Mouse (Mus musculus): Measurements from ENCODE around the gene Nup210l. TPM values are rescaled to one million over a fixed set of nuclear protein-coding genes. Genes with fewer than 3 reads are reported as not detected.

Nup210l gene
- total RNA-seq, 2 experiments from 2014 or later: 0.27 to 0.46 TPM

DNA sequence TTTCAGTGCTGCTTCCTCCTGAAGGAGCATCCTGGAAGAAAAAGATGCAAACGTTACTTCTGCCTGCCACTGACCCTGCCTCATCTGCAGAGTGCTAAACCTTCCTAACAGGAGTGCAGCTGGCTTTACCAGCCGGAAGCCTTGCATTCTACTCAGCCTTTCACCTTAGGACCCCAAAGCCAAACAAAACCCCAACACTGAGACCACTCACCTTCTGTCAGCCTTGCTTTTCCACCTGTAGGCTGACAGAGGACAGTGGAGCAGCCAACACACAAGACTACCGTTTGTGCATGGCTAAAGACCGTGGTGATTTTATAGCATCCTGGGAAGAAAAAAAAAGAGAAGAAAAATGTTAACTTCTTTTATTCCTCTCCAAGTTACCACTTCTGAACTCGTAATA, 108.8 kb downstream of the Nup210l start:
- no peak for DNase-seq (ENCODE audit: low spot score in 2 of 2)
- intact Hi-C loops (cut with DNase I): no loop called here

DNA sequence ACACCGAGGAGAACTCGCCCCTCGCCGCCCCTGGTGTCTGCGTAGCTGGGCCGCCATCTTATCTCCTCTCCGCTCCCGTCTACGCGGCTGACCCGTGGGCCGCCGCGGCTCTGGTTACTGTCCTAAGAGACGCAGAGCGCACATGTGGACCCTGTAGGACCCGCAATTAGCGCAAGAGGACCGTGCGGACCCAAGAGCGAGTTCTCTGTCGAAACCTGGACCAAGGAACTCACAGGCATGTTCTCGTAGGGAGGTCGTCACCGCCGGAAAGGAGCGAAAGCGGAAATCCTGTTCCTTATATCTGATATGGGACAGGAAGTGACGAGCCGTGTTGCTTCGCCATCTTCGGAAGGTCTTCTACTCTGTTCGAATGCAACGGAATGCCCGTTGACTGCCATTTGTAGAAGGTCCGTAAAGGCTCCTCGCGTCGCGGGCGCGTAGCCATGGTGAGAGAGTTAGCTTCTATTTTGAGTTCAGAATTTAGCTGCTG, 109.5 kb downstream of the Nup210l start, which contains the start of the genes Rps27 and Rab13:
Rps27 (minus strand) TSS at position 275 of the 490 bp plus-strand sequence.
Rab13 (plus strand) TSS at position 319 of the 490 bp plus-strand sequence.
- peak; percentile 93 to 97 for DNase-seq (ENCODE audit: low spot score in 2 of 2)
- intact Hi-C loops (cut with DNase I): no loop called here

DNA sequence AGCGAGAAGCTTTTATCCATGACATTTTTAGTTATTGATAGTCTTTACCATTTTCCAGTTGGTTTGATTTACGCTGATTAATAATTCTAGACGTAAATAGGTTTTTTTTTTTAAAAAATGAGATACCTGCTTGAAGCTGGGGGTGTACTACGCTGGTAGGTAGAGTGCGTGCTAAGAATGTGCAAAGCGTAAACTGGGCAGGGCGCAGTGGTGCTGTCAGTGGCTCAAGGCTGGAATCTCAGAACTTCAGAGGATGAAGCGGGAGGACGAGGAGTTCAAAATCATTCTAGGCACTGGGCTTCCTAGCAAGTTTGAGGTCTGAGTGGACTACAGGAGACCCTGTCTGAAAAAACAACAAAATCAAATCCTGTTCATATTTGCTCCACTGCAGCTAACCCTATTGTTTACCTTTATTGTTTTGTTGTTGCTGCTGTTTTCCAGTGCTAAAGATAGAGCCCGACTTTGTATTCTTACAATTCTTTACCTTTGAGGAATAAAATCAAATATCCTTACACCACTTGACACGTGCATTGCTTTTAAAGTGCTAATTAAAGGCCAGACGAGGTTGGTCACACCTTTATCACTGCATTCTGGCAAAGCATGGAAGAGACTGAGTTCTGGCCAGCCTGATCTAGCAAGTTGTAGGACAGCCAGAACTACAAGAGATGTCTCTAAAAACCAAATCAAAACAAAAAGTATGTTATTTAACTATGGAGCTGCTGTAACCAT, 110.2 kb downstream of the Nup210l start:
- intact Hi-C loops (cut with DNase I): no loop called here
- DNase-seq (ENCODE audit: low spot score in 2 of 2): peak; percentile 15 to 35

DNA sequence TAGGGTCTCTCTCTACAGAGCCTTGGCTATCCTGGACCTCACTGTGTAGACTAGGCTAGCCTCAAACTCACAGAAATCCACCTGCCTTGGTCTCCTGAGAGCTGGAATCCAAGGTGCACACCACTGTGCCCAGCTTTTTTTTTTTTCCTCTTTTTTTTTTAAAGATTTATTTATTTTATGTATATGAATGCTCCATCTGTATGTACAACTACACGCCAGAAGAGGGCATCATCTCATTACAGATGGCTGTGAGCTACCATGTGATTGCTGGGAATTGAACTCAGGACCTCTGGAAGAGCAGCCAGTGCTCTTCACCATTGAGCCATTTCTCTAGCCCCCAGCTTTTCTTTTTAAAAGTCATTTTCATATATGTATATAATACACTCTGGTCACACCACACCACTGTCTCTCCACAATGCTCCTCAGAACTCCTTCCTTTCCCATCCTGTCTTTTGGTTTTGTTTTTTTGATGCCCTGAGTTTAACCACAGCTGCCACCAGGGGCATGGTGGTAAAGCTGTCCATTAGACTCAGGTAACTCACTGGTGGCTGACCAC, 112.0 kb downstream of the Nup210l start:
- intact Hi-C loops (cut with DNase I): no loop called here
- no peak for DNase-seq (ENCODE audit: low spot score in 2 of 2)

DNA sequence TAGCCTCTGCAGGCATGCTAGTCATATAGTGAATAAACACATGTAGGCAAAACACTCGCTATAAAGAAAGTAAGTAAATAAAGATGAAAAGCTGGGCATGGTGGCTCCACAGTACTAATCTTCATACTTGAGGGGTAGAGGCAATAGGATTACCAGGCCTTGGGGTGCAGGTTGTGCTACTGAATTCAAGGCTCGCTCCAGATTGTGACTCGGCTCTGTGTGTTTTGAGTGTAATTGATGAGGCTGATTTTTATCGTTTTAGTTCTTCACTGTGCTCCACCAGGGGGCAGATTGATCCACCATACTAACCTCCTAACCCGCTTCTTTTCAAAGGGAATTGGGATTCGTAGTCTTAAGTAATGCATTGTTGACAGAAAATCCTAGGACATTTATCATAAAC, 116.2 kb downstream of the Nup210l start:
- intact Hi-C loops (cut with DNase I): no loop called here
- peak; percentile 48 to 51 for DNase-seq (ENCODE audit: low spot score in 2 of 2)

DNA sequence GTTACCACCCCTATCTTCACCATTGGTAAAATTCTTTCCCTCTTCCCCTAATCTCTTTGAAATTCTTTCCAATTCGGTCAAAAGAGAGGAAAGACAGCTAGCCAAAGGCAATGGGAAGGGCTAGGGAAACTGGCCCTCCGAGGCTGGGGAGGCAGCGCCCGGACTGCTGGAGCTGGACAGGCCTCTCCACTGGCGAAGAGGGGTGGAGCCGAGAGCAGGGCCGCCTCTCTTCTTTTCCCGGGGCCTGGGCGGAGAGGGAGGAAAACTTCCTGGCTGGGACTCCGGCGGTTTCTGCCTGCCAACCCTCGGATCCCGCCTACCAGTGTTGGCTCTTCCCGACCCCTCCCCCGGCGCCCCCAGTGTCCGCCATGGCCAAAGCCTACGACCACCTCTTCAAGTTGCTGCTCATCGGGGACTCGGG, 116.6 kb downstream of the Nup210l start:
- intact Hi-C loops (cut with DNase I): no loop called here
- peak; percentile 8 to 26 for DNase-seq (ENCODE audit: low spot score in 2 of 2)

DNA sequence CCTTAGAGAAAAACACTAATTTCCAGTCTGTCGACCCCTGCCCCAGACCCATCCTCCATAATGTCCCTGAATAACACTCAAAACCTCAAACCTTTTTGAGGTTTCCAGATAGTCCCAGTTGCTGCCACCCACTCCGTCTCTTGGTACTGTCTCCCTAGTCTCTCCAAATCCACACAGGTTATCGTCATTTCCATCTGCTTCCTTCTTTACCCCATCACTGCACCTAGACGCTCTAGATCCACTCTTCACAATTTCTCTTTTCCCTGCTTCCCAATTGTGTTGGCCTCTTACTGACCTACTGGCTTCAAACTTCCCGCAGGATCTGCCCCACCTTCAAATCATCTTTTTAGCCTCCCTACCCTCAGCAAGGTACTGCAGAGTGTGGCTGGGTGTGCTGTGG, 117.2 kb downstream of the Nup210l start:
- intact Hi-C loops (cut with DNase I): no loop called here
- no peak for DNase-seq (ENCODE audit: low spot score in 2 of 2)

DNA sequence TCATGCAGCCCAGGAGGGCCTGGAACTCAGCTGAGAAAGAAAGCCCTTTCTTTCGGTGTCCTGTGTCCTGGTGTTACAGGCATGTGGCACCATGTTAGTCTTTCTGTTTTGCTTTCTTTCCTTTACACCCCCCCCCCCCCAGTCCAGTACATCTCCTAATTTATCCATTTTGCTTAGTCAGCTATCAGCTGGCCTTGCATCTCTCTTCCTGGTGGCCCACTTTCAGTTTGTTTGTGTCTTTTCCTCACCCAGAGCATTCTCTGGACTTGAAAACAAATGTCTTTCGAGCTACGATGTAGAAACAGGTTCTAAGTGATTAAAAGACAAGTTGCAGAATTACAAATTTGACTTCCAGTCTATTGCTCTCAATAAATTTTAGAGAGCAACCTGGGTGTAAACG, 118.5 kb downstream of the Nup210l start:
- DNase-seq (ENCODE audit: low spot score in 2 of 2): no peak
- intact Hi-C loops (cut with DNase I): no loop called here

DNA sequence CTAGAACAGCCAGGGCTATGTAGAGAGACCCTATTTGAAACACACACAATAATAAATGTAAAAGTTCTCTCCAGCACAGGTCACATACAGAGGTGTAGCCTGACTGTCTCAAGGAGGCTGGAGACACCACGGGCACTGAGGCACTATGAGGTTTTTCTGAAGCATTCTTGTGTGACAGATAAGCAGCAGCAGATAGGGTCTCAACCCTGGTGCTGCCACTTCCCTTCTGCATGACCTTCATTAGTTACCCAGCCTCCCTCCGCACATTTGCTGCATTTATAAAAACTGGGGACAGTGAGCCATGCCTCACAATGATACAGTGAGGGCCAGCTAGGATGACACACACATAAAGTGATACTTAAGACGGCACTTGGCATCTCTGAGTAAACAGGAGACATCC, 119.0 kb downstream of the Nup210l start:
- no peak for DNase-seq (ENCODE audit: low spot score in 2 of 2)
- intact Hi-C loops (cut with DNase I): no loop called here

DNA sequence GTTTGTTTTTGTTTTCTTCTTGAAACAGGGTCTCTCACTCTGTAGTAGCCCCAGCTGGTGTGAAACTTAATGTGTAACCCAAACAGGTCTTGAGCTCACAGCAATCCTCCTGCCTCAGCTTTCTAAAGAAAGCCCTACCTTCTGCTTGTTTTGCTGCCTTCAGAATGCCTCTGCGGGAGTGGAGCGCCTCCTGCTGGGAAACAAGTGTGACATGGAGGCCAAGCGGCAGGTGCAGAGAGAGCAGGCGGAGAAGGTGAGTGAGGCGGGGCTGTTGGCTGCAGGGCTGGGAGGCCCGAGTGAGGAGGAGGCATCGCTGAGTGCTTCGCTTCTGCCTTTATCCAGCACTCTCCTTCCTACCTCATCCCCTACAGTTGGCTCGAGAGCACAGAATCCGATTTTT, 120.4 kb downstream of the Nup210l start:
- intact Hi-C loops (cut with DNase I): no loop called here
- DNase-seq (ENCODE audit: low spot score in 2 of 2): no peak

DNA sequence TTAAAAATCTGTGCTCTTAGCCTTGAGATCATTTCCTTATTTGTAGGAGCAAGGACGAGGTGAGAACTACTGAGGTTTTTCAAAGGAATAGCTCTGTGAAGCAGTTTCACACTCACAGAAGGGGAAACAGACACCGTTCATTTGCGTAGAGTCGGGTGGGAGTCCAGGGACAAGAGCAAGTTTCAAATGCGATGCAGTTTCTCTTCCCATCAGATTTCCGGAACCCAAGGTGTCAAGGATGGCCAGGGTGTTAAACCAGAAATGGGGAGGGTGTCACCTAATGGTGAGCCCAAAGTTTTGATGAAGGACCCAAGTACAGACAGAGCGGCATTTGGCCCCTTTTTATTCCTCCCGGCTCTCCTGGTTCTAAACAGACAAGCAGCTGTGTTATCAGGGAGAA, 127.1 kb downstream of the Nup210l start:
- DNase-seq (ENCODE audit: low spot score in 2 of 2): no peak
- intact Hi-C loops (cut with DNase I): loop anchor here (2.0 kb wide), 1 partner anchor 16 kb away; no protein-coding TSS in a partner anchor

DNA sequence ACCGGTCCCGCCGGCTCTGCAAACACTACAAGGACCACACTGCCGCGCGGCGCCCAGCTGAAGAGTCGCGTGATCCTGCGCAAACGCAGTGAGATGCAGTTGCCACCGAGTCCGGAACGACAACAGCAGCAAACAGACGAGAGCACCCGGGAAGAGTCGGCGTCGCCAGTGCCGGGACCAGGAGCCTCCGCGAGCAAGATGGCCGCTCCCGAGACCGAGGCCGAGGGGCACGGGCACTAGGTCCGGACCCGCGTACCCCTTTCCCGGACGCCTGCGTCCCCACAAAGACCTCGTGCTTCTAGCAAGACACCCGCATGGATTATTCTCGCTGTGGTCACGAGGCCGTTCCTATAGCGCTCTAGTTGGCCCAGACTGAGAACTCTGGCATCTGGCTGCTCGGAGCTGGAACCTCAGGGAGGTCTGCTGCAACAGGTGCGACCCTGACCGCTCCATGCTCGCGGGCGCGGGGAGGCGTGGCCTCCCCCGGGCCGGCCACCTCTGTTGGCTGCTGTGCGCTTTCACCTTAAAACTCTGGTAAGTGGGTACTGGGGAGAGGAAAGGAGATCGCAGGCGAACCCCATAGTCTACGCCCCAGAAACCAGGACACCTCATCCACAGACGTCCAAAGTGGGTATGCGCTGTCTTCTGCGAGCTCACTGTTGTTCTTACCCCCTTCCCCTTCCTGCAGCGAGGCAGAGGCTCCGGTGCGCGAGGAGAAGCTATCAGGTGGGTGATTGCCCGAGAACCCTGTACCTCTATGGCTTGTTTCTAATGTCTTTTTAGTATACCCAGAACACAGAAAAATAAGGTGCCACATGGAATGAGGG, 127.8 kb downstream of the Nup210l start, which contains the start of gene Jtb:
Jtb (plus strand) TSS at position 91 of the 827 bp plus-strand sequence.
- DNase-seq (ENCODE audit: low spot score in 2 of 2): peak; percentile 97 to 98
- intact Hi-C loops (cut with DNase I): loop anchor here (2.0 kb wide), 1 partner anchor 15 kb away; no protein-coding TSS in a partner anchor

DNA sequence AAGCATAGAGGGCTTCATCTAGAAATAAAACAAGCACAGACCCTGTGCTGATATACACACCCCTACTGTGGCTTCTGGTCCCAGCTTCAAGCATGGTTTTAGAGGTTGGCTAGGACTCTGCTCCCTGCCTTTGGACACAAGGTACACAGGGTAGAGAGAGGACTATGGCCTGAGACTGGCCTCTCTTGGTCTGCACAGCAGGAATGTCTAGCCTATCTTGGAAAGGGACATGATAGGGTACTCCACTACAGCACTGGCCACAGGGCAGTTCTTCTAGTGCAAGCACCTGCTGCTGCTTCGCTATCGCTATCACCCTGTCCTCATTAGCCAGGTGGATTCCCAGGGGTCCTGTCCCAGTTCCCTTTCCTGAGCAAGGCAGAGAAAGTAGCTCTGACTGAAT, 137.3 kb downstream of the Nup210l start:
- DNase-seq (ENCODE audit: low spot score in 2 of 2): no peak
- intact Hi-C loops (cut with DNase I): no loop called here

DNA sequence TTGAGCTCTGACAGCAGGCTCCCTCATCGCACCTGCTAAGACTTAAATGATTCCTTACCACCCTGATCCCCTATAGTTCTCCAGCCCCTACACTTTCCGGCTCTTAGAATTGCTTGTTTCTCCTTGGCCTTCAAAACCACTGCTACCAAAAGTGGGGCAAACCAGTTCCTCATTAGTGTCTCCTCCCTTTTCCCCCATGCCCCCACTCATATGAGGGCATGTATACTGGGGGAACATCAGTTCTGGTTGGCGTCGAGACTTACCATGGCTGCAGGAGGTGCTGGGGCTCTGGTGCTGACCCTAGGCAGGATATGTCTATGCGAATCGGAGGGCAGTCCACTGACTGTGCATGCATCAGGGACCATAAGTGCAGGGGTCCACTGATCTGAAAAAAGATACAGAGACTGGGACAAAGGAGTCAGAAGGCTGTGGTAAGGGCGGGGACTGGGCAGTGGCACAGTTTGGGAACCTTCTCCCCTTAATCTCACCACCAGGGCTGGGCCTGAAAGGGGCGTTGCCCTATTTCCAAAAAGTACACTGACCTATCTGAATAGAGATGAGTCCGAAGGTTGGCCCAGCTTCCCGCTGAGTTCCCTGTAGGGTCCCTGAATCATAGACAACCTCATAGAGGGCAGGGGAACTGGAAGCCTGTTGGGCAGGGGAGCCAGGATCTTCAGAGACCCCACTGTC, 137.9 kb downstream of the Nup210l start:
- intact Hi-C loops (cut with DNase I): no loop called here
- no peak for DNase-seq (ENCODE audit: low spot score in 2 of 2)

DNA sequence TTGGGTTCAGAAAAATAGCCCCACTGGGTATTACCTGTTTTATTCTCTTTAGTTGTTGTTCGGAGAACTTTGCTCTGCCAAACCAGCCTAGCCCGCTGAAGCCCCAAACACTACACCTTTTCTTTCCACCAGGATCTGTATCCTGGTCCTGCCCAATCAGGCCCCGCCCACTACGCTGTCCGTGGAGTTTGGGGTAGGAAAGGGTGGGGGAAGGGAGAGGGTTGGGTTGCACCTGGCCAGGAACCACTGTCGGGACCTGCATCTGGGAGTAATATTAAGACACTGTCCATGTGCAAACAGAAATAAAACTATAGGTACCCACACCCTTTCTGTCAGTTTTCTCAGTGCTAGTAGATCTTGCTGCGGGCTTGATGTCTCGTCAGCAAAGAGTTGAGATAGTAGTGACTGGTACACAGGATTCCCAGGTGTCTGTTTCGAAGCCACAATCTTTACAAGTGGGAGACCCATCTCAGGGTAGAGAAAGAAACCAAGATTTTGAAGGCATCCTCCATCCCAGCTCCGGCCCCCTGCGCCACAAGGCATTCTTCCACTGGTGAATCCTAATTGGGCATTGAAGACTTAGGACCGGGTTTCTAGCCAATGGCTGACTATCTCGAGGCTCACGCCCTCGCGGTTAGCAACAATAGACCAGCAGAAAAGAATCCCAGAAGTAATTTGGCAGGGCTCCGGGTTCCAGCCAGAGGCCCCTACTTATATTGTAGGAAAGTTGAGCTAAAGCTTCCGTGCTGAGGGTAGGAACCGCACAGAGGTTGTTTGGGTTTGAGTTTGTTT, 139.2 kb downstream of the Nup210l start, which contains the start of gene Creb3l4:
Creb3l4 (minus strand) TSS at position 529 of the 792 bp plus-strand sequence.
- intact Hi-C loops (cut with DNase I): no loop called here
- no peak for DNase-seq (ENCODE audit: low spot score in 2 of 2)

DNA sequence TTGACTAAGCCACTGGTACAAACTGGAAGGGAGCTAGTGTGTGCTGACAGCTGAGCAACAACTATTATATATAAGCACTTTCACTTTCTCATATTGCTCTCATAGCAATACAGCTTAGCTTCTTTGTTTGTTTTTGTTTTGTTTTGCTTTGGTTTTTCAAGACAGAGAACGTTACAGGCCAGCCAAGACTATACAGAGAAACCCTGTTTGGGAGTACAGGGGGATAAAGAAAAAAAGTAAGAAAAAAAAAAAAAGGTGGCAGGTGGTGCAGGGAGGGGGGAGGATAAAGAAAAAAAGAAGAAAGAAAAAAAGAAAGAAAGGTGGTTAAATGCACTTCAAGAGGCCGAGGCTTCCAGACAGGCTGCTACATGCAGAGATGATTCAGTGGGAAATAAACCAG, 141.5 kb downstream of the Nup210l start:
- intact Hi-C loops (cut with DNase I): no loop called here
- DNase-seq (ENCODE audit: low spot score in 2 of 2): no peak

DNA sequence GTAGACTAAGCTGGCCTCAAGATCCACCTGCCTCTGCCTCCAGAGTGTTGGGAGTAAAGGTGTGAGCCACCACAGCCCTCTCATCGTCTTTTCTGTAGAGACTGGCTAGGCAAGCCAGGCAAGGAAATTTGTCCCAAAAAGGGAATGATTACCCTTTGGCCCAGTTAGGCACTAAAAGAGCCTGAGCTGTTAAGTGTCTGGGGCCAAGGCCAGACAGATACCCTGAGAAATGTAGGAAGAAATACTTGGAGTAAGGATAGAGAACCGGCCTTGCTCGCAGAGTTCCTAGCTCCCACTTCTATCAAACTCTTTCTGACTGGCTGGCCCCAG, 143.7 kb downstream of the Nup210l start:
- DNase-seq (ENCODE audit: low spot score in 2 of 2): no peak
- intact Hi-C loops (cut with DNase I): loop anchor here (2.0 kb wide), 1 partner anchor 17 kb away; the partner anchor contains the start of gene Jtb

DNA sequence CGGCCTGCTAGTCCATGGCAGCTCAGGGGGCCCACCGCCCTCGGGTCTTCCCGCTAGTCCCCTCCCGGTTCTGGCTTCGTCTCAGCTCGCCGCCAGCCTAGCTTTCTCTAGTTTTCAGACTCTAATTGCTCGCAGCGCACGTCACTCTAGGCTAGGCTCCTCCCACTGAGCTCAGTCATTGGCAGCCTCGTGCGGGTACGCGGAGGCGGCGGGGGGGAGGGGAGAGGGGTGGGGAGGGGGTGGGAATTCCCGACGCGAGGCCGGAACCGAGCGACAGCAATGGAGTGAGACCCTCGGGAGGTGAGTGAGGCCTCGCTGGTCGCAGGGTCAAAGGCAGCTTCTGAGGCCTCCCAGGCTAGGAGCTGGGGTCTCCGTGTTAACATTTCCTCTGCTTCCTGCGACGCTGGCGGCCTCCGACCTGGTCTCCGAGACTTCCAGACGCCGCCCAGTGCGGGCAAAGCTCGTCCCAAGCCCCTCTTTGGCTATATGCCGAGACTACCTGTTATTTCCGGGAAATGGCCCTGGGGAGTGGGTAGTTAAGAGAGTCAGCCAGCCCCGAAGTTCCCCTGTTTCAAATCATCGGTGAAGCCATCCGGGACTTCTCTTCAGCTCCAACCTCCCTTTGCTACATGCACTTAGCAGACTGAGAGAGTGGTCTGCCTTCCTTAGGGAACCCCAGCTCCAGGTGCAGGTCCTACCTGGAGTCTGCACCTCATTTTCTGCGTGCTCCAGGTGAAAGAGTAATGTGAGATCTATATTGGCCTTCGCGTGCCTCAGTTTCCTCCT, 144.2 kb downstream of the Nup210l start, which contains the start of gene Slc39a1:
Slc39a1 (plus strand) TSS at position 213 of the 786 bp plus-strand sequence.
- DNase-seq (ENCODE audit: low spot score in 2 of 2): peak; percentile 93 to 96
- intact Hi-C loops (cut with DNase I): loop anchor here (2.0 kb wide), 1 partner anchor 17 kb away; the partner anchor contains the start of gene Jtb
